Mouse (Mus musculus) cerebellum, adult 2 months (tissue): ENCODE measurements around the gene H2-Eb1.

Experiments
- CTCF ChIP-seq: fragments of 200-500 bp; IDR thresholded peaks from 2 replicates; pipeline ENCODE4 v1.5.1; 2011; ENCODE audit warnings: low read depth, mild to moderate bottlenecking, control low read depth, low read length, moderate library complexity, borderline replicate concordance; ENCODE audit not compliant: insufficient read depth
- POLR2A ChIP-seq: fragments of 200-500 bp; IDR thresholded peaks from 2 replicates; pipeline ENCODE4 v1.6.1; 2011; ENCODE audit warnings: low read length, control low read depth, borderline replicate concordance; ENCODE audit not compliant: insufficient read depth

DNA sequence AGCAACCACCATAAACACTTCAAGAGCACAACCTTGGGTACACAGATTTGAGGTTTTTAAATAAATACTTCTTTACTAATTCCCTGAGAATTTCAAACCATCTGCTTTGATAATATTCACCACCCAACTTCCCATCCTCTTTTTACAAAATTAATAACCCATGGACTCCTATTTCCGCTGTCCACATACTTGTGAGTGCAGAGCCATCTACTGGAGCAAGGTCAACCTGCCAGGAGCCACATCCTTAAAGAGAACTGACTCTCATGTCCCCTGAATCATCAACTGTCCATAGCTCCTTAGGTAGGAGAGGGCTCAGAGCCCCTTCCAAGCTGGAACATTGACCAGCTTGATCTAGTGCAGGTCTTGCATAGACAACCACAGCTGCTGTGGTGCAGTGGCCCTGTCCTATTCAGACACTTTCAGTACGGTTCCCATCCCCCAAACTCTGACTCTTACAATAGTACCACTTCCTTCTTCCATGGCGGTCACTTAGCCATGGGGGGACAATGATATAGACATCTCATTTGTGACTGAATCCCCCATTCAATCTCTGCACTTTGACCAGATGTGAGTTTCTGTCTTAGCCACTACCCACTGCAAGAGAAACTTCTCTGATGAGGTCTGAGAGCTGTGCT lies 58.1 kb downstream of the H2-Eb1 start:
- TF ChIP-seq POLR2A (no peak), CTCF (no peak)
